Mouse (Mus musculus) erythroblast, embryonic 14.5 days (primary cell): ENCODE data around the gene Zyx.

Experiments
- GATA1 ChIP-seq: IDR thresholded peaks from 2 replicates; pipeline ENCODE4 v1.6.1; 2012; ENCODE audit warnings: low read length, inconsistent platforms, mixed read lengths
- TAL1 ChIP-seq: IDR thresholded peaks from 3 replicates; pipeline ENCODE4 v1.6.1; 2012; ENCODE audit warnings: low read length, inconsistent platforms, mixed read lengths

- TF ChIP-seq GATA1 (no peak), TAL1 (no peak)
These were observed 864 bp downstream of the Zyx start for GRCm38 (mm10) chr6:42350021-42350967.
